Mouse (Mus musculus): ENCODE results near the gene Nr4a1. TPM values are rescaled to one million over a fixed set of nuclear protein-coding genes. Genes with fewer than 3 reads are reported as not detected.

The Nr4a1 gene
- 5.9 and 10.0 TPM in 2 replicates for polyA plus RNA-seq (2015; fragmentation: Nextera tagmentation; extraction: Ambion mirVana)

GRCm38 (mm10) chr15:101253886-101254795, at the start of gene Nr4a1:
Gene Nr4a1, plus strand, starts transcription at chr15:101254269.
- ATAC-seq: peak; percentile 32
- Histone ChIP-seq H3K27me3 (replicated peaks; ENCODE audit: control insufficient read depth, insufficient read depth, low read length) (no peaks in the 10 kb centered on the region), H3K9ac (ENCODE audit: low read depth, low read length) (peak within 1 kb of the TSS; percentile 48), H3K4me3 (ENCODE audit: low read depth, low read length) (peak within 1 kb of the TSS; percentile 50), H3K27ac (ENCODE audit: low read depth, low read length) (0 out of 2 replicates have a peak within 1 kb of the TSS, but pooled peaks have one; percentile 3), H3K4me2 (replicated peaks; ENCODE audit: low read depth) (peak within 1 kb of the TSS; percentile 86), H3K9me3 (ENCODE audit: control insufficient read depth) (no peaks in the 10 kb centered on the region), H3K36me3 (ENCODE audit: control insufficient read depth, insufficient read depth) (no peaks in the 10 kb centered on the region), H3K4me1 (replicated peaks; ENCODE audit: control insufficient read depth, insufficient read depth, low read length) (no peaks in the 10 kb centered on the region)
- 2% methylated on average over 80 of the region's 82 CpGs for WGBS
- TF ChIP-seq CTCF (IDR thresholded peaks at IDR 0.05; ENCODE audit: low read depth): 0 out of 2 replicates have a peak, but pooled peaks have one; percentile 15

GRCm38 (mm10) chr15:101204781-101205180, 49.3 kb upstream of the Nr4a1 start:
- no peaks in the 10 kb centered on the region for H3K4me1 ChIP-seq (replicated peaks; ENCODE audit: control insufficient read depth, insufficient read depth, low read length)
- no peaks in the 10 kb centered on the region for H3K9me3 ChIP-seq (ENCODE audit: control insufficient read depth)
- no peaks in the 10 kb centered on the region for H3K27me3 ChIP-seq (replicated peaks; ENCODE audit: control insufficient read depth, insufficient read depth, low read length)
- no peak overlapping the region for H3K4me2 ChIP-seq (replicated peaks; ENCODE audit: low read depth)
- H3K9ac ChIP-seq (ENCODE audit: low read depth, low read length): no peak overlapping the region
- H3K27ac ChIP-seq (ENCODE audit: low read depth, low read length): no peak overlapping the region; the same call in 1 of the 2 replicates
- no peak for TF ChIP-seq CTCF (IDR thresholded peaks at IDR 0.05; ENCODE audit: low read depth)
- no peak overlapping the region for H3K4me3 ChIP-seq (ENCODE audit: low read depth, low read length)
- no peak for ATAC-seq
- 73% methylated on average over 7 of the region's 7 CpGs for WGBS
- H3K36me3 ChIP-seq (ENCODE audit: control insufficient read depth, insufficient read depth): peaks cover 95% of the 10 kb centered on the region

- Histone ChIP-seq H3K4me1 (replicated peaks; ENCODE audit: control insufficient read depth, insufficient read depth, low read length) (no peaks in the 10 kb centered on the region), H3K9ac (ENCODE audit: low read depth, low read length) (no peak overlapping the region), H3K4me3 (ENCODE audit: low read depth, low read length) (no peak overlapping the region), H3K36me3 (ENCODE audit: control insufficient read depth, insufficient read depth) (peaks cover 68% of the 10 kb centered on the region), H3K27ac (ENCODE audit: low read depth, low read length) (no peak overlapping the region), H3K9me3 (ENCODE audit: control insufficient read depth) (no peaks in the 10 kb centered on the region), H3K27me3 (replicated peaks; ENCODE audit: control insufficient read depth, insufficient read depth, low read length) (no peaks in the 10 kb centered on the region), H3K4me2 (replicated peaks; ENCODE audit: low read depth) (no peak overlapping the region)
- TF ChIP-seq CTCF (IDR thresholded peaks at IDR 0.05; ENCODE audit: low read depth): peak; percentile 80
- 0 out of 2 replicates have a peak, but pooled peaks have one; percentile 40 for ATAC-seq
- 66% methylated on average over 6 of the region's 6 CpGs for WGBS
Measured at GRCm38 (mm10) chr15:101210228-101210627, 43.8 kb upstream of the Nr4a1 start.

DNA sequence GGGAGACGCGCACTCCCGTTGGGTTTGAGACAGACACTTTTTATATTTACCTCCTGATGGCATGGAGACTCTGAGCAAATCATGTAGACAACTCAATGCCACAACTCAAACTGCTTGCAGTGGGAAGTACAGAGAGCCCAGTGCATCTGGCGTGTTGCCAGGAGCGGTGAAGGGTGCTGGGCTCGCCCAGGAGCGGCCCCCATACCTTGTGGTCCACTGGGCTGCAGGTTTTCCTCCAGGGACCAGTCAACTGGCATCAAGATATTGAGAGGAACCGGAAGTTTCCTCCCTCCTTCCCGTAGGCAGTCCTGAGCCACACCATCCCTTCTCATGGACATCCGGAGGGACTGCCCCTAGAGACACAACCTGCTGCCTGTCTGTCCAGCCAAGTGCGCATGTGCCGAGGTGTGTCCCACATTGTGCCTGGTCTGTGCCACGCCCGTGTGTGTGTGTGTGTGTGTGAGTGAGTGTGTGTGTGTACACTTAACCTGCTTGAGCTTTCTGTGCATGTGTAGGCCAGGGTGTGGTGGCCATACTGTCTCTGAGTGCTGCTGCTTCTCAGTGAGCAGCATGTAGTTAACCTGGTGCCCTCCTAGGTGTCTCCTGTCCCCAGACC, 43.0 kb upstream of the Nr4a1 start:
- H3K4me2 ChIP-seq (replicated peaks; ENCODE audit: low read depth): no peak overlapping the region
- H3K27ac ChIP-seq (ENCODE audit: low read depth, low read length): no peak overlapping the region
- 86% methylated on average over 14 of the region's 14 CpGs for WGBS

GRCm38 (mm10) chr15:101212435-101212834, 41.6 kb upstream of the Nr4a1 start:
- Histone ChIP-seq H3K9me3 (ENCODE audit: control insufficient read depth) (no peaks in the 10 kb centered on the region), H3K27me3 (replicated peaks; ENCODE audit: control insufficient read depth, insufficient read depth, low read length) (no peaks in the 10 kb centered on the region), H3K4me2 (replicated peaks; ENCODE audit: low read depth) (no peak overlapping the region), H3K4me1 (replicated peaks; ENCODE audit: control insufficient read depth, insufficient read depth, low read length) (no peaks in the 10 kb centered on the region), H3K9ac (ENCODE audit: low read depth, low read length) (no peak overlapping the region), H3K36me3 (ENCODE audit: control insufficient read depth, insufficient read depth) (peaks cover 48% of the 10 kb centered on the region), H3K27ac (ENCODE audit: low read depth, low read length) (no peak overlapping the region), H3K4me3 (ENCODE audit: low read depth, low read length) (no peak overlapping the region)
- TF ChIP-seq CTCF (IDR thresholded peaks at IDR 0.05; ENCODE audit: low read depth): no peak
- no peak for ATAC-seq
- 59% methylated on average over 14 of the region's 14 CpGs for WGBS

More for the DNA sequence above, 43.0 kb upstream of the Nr4a1 start:
- Histone ChIP-seq H3K27me3 (replicated peaks; ENCODE audit: control insufficient read depth, insufficient read depth, low read length) (no peaks in the 10 kb centered on the region), H3K4me3 (ENCODE audit: low read depth, low read length) (no peak overlapping the region), H3K36me3 (ENCODE audit: control insufficient read depth, insufficient read depth) (peaks cover 61% of the 10 kb centered on the region), H3K9ac (ENCODE audit: low read depth, low read length) (no peak overlapping the region), H3K4me1 (replicated peaks; ENCODE audit: control insufficient read depth, insufficient read depth, low read length) (no peaks in the 10 kb centered on the region), H3K9me3 (ENCODE audit: control insufficient read depth) (no peaks in the 10 kb centered on the region)
- no peak; the same call in 1 of the 2 replicates for ATAC-seq
- TF ChIP-seq CTCF (IDR thresholded peaks at IDR 0.05; ENCODE audit: low read depth): no peak

DNA sequence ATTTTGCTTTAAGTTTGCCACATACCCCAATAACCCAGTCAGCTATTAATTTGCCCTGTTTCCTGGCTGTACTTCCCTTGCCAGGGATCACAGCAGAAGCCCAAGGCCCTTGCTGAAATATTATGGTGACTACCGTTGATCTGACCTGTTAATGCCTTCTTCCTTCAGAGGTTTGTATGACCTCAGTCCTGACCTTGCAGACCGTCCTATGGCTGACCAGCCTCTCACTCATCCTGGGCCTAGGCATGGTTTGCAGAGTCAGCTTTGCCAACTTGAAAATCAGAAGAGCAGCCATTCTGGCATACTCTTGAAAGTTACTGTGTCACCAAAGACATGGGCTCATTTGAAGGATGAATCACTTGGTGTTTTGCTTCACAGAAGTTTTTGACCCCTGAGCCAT, 38.9 kb upstream of the Nr4a1 start:
- H3K36me3 ChIP-seq (ENCODE audit: control insufficient read depth, insufficient read depth): peaks cover 24% of the 10 kb centered on the region; the same call in 1 of the 2 replicates
- no peaks in the 10 kb centered on the region for H3K4me1 ChIP-seq (replicated peaks; ENCODE audit: control insufficient read depth, insufficient read depth, low read length)
- no peak overlapping the region for H3K9ac ChIP-seq (ENCODE audit: low read depth, low read length)
- no peak overlapping the region for H3K4me3 ChIP-seq (ENCODE audit: low read depth, low read length)
- H3K27me3 ChIP-seq (replicated peaks; ENCODE audit: control insufficient read depth, insufficient read depth, low read length): no peaks in the 10 kb centered on the region
- H3K27ac ChIP-seq (ENCODE audit: low read depth, low read length): no peak overlapping the region
- H3K9me3 ChIP-seq (ENCODE audit: control insufficient read depth): no peaks in the 10 kb centered on the region
- 64% methylated on average over 2 of the region's 2 CpGs for WGBS
- no peak overlapping the region for H3K4me2 ChIP-seq (replicated peaks; ENCODE audit: low read depth)
- ATAC-seq: no peak
- TF ChIP-seq CTCF (IDR thresholded peaks at IDR 0.05; ENCODE audit: low read depth): no peak
